26 mouse cellular contexts compared by ENCODE assay signal in the genomic region with DNA sequence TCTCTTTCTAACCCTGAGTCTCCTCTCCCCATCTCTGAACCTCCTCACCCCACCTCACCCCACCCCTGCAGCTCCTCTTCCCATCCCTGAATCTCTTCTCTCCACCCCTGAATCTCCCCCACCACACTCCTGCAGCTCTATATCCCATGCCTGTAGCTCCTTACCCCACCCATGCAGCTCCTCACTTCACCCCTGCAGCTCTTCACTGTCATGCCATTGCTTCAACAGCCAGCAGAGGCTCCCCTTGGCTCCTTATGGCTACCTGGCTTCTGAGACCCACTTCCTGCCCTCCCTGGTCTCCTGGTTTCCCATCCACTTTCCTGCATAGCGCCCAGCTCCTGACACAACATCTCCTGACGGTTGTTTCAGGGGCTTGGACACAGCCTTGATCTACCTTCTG.
DNase-seq lines count a peak whose midpoint lies in the region; ATAC-seq lines count a peak whose summit lies in the region.
"Had no signal": no experiment of that assay in that cellular context is flagged by ENCODE, and none has a peak within 500 bp of the region (broad histone marks: within the 10 kb centered on the region; RNA-seq: fewer than 3 reads in every experiment).

No protein-coding gene starts in this region.

- no peaks in the 10 kb centered on the region for H3K4me1 ChIP-seq in heart, embryonic 10.5 days
- no peaks in the 10 kb centered on the region for H3K4me1 ChIP-seq in liver, embryonic 11.5 days (replicated peaks; ENCODE audit: control insufficient read depth, insufficient read depth, low read length)
- H3K4me1 ChIP-seq: embryonic facial prominence, embryonic 12.5 days had no signal

- H3K9ac ChIP-seq in liver, embryonic 11.5 days (ENCODE audit: low read depth, low read length): no peak overlapping the region
- H3K9ac ChIP-seq: embryonic facial prominence, embryonic 12.5 days; embryonic facial prominence, embryonic 15.5 days; forebrain, postnatal 0 days; hindbrain, embryonic 13.5 days had no signal

- H3K4me2 ChIP-seq in liver, embryonic 11.5 days: no peak overlapping the region
- H3K4me2 ChIP-seq: embryonic facial prominence, embryonic 12.5 days; embryonic facial prominence, embryonic 15.5 days; hindbrain, embryonic 13.5 days had no signal

- H3K27ac ChIP-seq in heart, embryonic 10.5 days: no peak overlapping the region
- H3K27ac ChIP-seq in liver, embryonic 11.5 days (ENCODE audit: low read depth, low read length): no peak overlapping the region
- H3K27ac ChIP-seq: embryonic facial prominence, embryonic 12.5 days; embryonic facial prominence, embryonic 15.5 days; gastrocnemius, adult 2 months; hindbrain, embryonic 10.5 days; hindbrain, embryonic 13.5 days had no signal

- ATAC-seq in liver, embryonic 11.5 days (replicated peaks; ENCODE audit: low FRiP score): no peak
- ATAC-seq: forebrain, embryonic 14.5 days; forebrain, postnatal 0 days; hindbrain, embryonic 16.5 days; Patski had no signal

- peak; percentile 69 for DNase-seq in heart, embryonic 10.5 days (ENCODE audit: low spot score)
- DNase-seq in heart, postnatal 10 days: no peak
- DNase-seq in liver, embryonic 11.5 days (ENCODE audit: low spot score): peak; percentile 14
- DNase-seq in liver: no peak
- DNase-seq in testis, postnatal 10 days (ENCODE audit: low spot score): peak; percentile 19
- DNase-seq in testis, postnatal 14 days (ENCODE audit: low spot score): no peak
- DNase-seq in cerebellum, postnatal 36 days: no peak
- DNase-seq: adrenal gland, postnatal 10 days; adrenal gland, postnatal 36 days; B cell, adult 2 months; cerebellum, adult 18-20 months; cerebellum, adult 9-10 months; cerebellum, postnatal 14 days; forebrain, postnatal 0 days; gastrocnemius, adult 2 months; gastrocnemius, postnatal 14 days; heart, adult 18-20 months; heart, postnatal 36 days had no signal

- H3K9me3 ChIP-seq in heart, embryonic 10.5 days: no peaks in the 10 kb centered on the region
- H3K9me3 ChIP-seq in liver, embryonic 11.5 days (ENCODE audit: control insufficient read depth, low read length): no peaks in the 10 kb centered on the region
- H3K9me3 ChIP-seq: embryonic facial prominence, embryonic 12.5 days; embryonic facial prominence, embryonic 15.5 days; G1E; hindbrain, embryonic 10.5 days; hindbrain, embryonic 13.5 days had no signal

- WGBS in heart, embryonic 10.5 days: 65% methylated on average over 2 of the region's 2 CpGs
- 72% methylated on average over 2 of the region's 2 CpGs for WGBS in liver, embryonic 11.5 days

- no peaks in the 10 kb centered on the region for H3K36me3 ChIP-seq in heart, embryonic 10.5 days
- H3K36me3 ChIP-seq in liver, embryonic 11.5 days (ENCODE audit: control insufficient read depth, insufficient read depth, low read length): no peaks in the 10 kb centered on the region
- H3K36me3 ChIP-seq: embryonic facial prominence, embryonic 12.5 days; embryonic facial prominence, embryonic 15.5 days; G1E; hindbrain, embryonic 10.5 days; hindbrain, embryonic 13.5 days had no signal

- peaks cover 12% of the 10 kb centered on the region; the same call in 1 of the 2 replicates for H3K27me3 ChIP-seq in heart, embryonic 10.5 days (ENCODE audit: insufficient read depth, poor library complexity, severe bottlenecking)
- no peaks in the 10 kb centered on the region for H3K27me3 ChIP-seq in liver, embryonic 11.5 days (replicated peaks; ENCODE audit: control insufficient read depth, insufficient read depth, low read length)
- H3K27me3 ChIP-seq: embryonic facial prominence, embryonic 12.5 days; embryonic facial prominence, embryonic 15.5 days had no signal

- no peak overlapping the region for H3K4me3 ChIP-seq in heart, embryonic 10.5 days
- no peak overlapping the region for H3K4me3 ChIP-seq in liver, embryonic 11.5 days (ENCODE audit: low read depth, low read length)
- H3K4me3 ChIP-seq: embryonic facial prominence, embryonic 12.5 days; embryonic facial prominence, embryonic 15.5 days; gastrocnemius, adult 2 months; hindbrain, embryonic 10.5 days; hindbrain, embryonic 13.5 days had no signal

- intact Hi-C loops in heart, postnatal 10 days (cut with DNase I): no loop called here

Comparison
In these comparisons a context has a peak if more than half of its experiments do, and no peak if none do; other contexts are left out.
1. DNase-seq: peak in heart, embryonic 10.5 days (single experiment), liver, embryonic 11.5 days (single experiment) and testis, postnatal 10 days (single experiment); none in heart, postnatal 10 days (0 of 2), liver (single experiment), testis, postnatal 14 days (single experiment) and cerebellum, postnatal 36 days (0 of 2).